Mouse (Mus musculus): ENCODE data around the gene Hbs1l. TPM values are rescaled to one million over a fixed set of nuclear protein-coding genes. Genes with fewer than 3 reads are reported as not detected.

Gene Hbs1l
- polyA plus RNA-seq, 1 experiment: 43.7 TPM

DNA sequence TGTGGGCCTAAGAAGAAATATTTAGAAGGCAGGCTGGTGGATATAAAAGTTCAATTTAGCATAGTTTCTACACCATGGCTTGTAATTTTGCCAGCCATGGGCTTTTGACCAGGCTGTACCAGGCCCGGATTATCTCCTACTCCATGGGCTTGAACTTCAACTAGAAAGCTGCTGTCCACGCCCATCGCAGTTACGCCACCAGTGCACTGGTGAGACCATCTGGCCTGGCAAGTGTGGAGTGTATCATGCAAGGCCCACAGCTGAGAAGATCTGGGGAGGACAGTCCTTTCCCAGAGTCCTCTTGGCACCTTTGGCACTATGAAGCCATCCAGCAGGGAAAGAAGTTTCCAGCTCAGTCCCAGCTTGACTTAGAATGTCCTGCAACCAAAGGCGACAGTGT lies 120.4 kb downstream of the Hbs1l start:
- WGBS: 21% methylated on average over 5 of the region's 5 CpGs
- TF ChIP-seq POLR2A (IDR thresholded peaks at IDR 0.05; ENCODE audit: borderline replicate concordance, insufficient read depth, low read length) (no peak), CTCF (IDR thresholded peaks at IDR 0.05; ENCODE audit: borderline replicate concordance, insufficient read depth, low read depth, low read length) (no peak)
- DNase-seq: no peak
- Histone ChIP-seq H3K4me3 (replicated peaks; ENCODE audit: insufficient read depth, low read depth, low read length) (no peak overlapping the region), H3K27ac (ENCODE audit: insufficient read depth, low read length) (no peak overlapping the region), H3K27me3 (ENCODE audit: control insufficient read depth, insufficient read depth, low read length) (no peaks in the 10 kb centered on the region), H3K4me1 (ENCODE audit: control insufficient read depth, insufficient read depth, low read length) (no peaks in the 10 kb centered on the region)

Other genes with a start within 250 kb of the Hbs1l start
- 0.74 and 0.75 TPM in 2 replicates for gene Myb, start 135.0 kb upstream of the Hbs1l start, polyA plus RNA-seq (2012; rRNA removed)
- gene Aldh8a1, start 81.3 kb downstream of the Hbs1l start, polyA plus RNA-seq (2012; rRNA removed): 0.11 and 0.24 TPM in 2 replicates